Mouse (Mus musculus): Measurements from ENCODE around the gene Tmem52b. TPM values are rescaled to one million over a fixed set of nuclear protein-coding genes. Genes with fewer than 3 reads are reported as not detected.

The Tmem52b gene
- polyA plus RNA-seq, 1 experiment from 2014 or later, result not detected

- Histone ChIP-seq H3K9ac (no peak overlapping the region), H3K27me3 (no peaks in the 10 kb centered on the region), H3K27ac (no peak overlapping the region), H3K9me3 (replicated peaks) (no peaks in the 10 kb centered on the region), H3K36me3 (no peaks in the 10 kb centered on the region), H3K4me3 (replicated peaks) (no peak overlapping the region), H3K4me1 (replicated peaks) (no peaks in the 10 kb centered on the region; the same call in 1 of the 2 replicates), H3K4me2 (no peak overlapping the region)
- 49% methylated on average over 6 of the region's 6 CpGs for WGBS (ENCODE audit: insufficient replicate concordance)
- ATAC-seq (ENCODE audit: low read depth) (peak; percentile 34; the same call in 1 of the 2 replicates), DNase-seq (no peak)
Measured at GRCm38 (mm10) chr6:129510120-129510911, 2.0 kb upstream of the Tmem52b start.

GRCm38 (mm10) chr6:129512868-129513267 lies 513 bp downstream of the Tmem52b start:
- ATAC-seq (ENCODE audit: low read depth) (no peak), DNase-seq (no peak)
- Histone ChIP-seq H3K27me3 (no peaks in the 10 kb centered on the region), H3K4me3 (replicated peaks) (no peak overlapping the region), H3K4me1 (replicated peaks) (no peaks in the 10 kb centered on the region; the same call in 1 of the 2 replicates), H3K36me3 (no peaks in the 10 kb centered on the region), H3K27ac (no peak overlapping the region), H3K4me2 (no peak overlapping the region), H3K9ac (no peak overlapping the region), H3K9me3 (replicated peaks) (no peaks in the 10 kb centered on the region)
- 48% methylated on average over 8 of the region's 8 CpGs for WGBS (ENCODE audit: insufficient replicate concordance)

GRCm38 (mm10) chr6:129513409-129513808 lies 1.1 kb downstream of the Tmem52b start:
- Histone ChIP-seq H3K9ac (no peak overlapping the region), H3K4me1 (replicated peaks) (no peaks in the 10 kb centered on the region; the same call in 1 of the 2 replicates), H3K9me3 (replicated peaks) (no peaks in the 10 kb centered on the region), H3K27me3 (no peaks in the 10 kb centered on the region), H3K4me2 (no peak overlapping the region), H3K36me3 (no peaks in the 10 kb centered on the region), H3K4me3 (replicated peaks) (no peak overlapping the region), H3K27ac (no peak overlapping the region)
- 75% methylated on average over 1 of the region's 1 CpGs for WGBS (ENCODE audit: insufficient replicate concordance)
- DNase-seq (no peak), ATAC-seq (ENCODE audit: low read depth) (no peak)

GRCm38 (mm10) chr6:129514376-129514775 lies 2.0 kb downstream of the Tmem52b start:
- Histone ChIP-seq H3K4me1 (replicated peaks) (no peaks in the 10 kb centered on the region; the same call in 1 of the 2 replicates), H3K36me3 (no peaks in the 10 kb centered on the region), H3K9ac (no peak overlapping the region), H3K27ac (no peak overlapping the region), H3K4me2 (no peak overlapping the region), H3K27me3 (no peaks in the 10 kb centered on the region), H3K4me3 (replicated peaks) (no peak overlapping the region), H3K9me3 (replicated peaks) (no peaks in the 10 kb centered on the region)
- DNase-seq (no peak), ATAC-seq (ENCODE audit: low read depth) (no peak)
- WGBS (ENCODE audit: insufficient replicate concordance), result 39% methylated on average over 2 of the region's 2 CpGs

- no peak for DNase-seq
- Histone ChIP-seq H3K4me2 (no peak overlapping the region), H3K36me3 (no peaks in the 10 kb centered on the region), H3K9me3 (replicated peaks) (no peaks in the 10 kb centered on the region), H3K27ac (no peak overlapping the region), H3K27me3 (no peaks in the 10 kb centered on the region), H3K4me3 (replicated peaks) (no peak overlapping the region), H3K4me1 (replicated peaks) (no peaks in the 10 kb centered on the region; the same call in 1 of the 2 replicates), H3K9ac (no peak overlapping the region)
- no peak for ATAC-seq (ENCODE audit: low read depth)
- 81% methylated on average over 3 of the region's 3 CpGs for WGBS (ENCODE audit: insufficient replicate concordance)
Measured at GRCm38 (mm10) chr6:129515068-129515467, 2.7 kb downstream of the Tmem52b start.

GRCm38 (mm10) chr6:129516388-129516787 lies 4.0 kb downstream of the Tmem52b start:
- H3K4me1 ChIP-seq (replicated peaks), result no peaks in the 10 kb centered on the region; the same call in 1 of the 2 replicates
- no peaks in the 10 kb centered on the region for H3K36me3 ChIP-seq
- H3K9ac ChIP-seq, result no peak overlapping the region
- H3K27me3 ChIP-seq, result no peaks in the 10 kb centered on the region
- H3K27ac ChIP-seq, result no peak overlapping the region
- ATAC-seq (ENCODE audit: low read depth) (no peak), DNase-seq (no peak)
- 66% methylated on average over 10 of the region's 10 CpGs for WGBS (ENCODE audit: insufficient replicate concordance)
- H3K4me2 ChIP-seq, result no peak overlapping the region
- no peaks in the 10 kb centered on the region for H3K9me3 ChIP-seq (replicated peaks)
- H3K4me3 ChIP-seq (replicated peaks), result no peak overlapping the region

GRCm38 (mm10) chr6:129517752-129518408 lies 5.5 kb downstream of the Tmem52b start:
- DNase-seq, result no peak
- 35% methylated on average over 2 of the region's 2 CpGs for WGBS (ENCODE audit: insufficient replicate concordance)
- Histone ChIP-seq H3K9ac (no peak overlapping the region), H3K27me3 (no peaks in the 10 kb centered on the region), H3K4me1 (replicated peaks) (no peaks in the 10 kb centered on the region; the same call in 1 of the 2 replicates), H3K4me2 (no peak overlapping the region), H3K9me3 (replicated peaks) (no peaks in the 10 kb centered on the region), H3K4me3 (replicated peaks) (no peak overlapping the region), H3K36me3 (no peaks in the 10 kb centered on the region), H3K27ac (no peak overlapping the region)
- peak; percentile 65; the same call in 1 of the 2 replicates for ATAC-seq (ENCODE audit: low read depth)

- DNase-seq (no peak), ATAC-seq (ENCODE audit: low read depth) (no peak)
- Histone ChIP-seq H3K4me2 (no peak overlapping the region), H3K4me1 (replicated peaks) (no peaks in the 10 kb centered on the region), H3K27ac (no peak overlapping the region), H3K4me3 (replicated peaks) (no peak overlapping the region), H3K36me3 (no peaks in the 10 kb centered on the region), H3K9me3 (replicated peaks) (no peaks in the 10 kb centered on the region), H3K9ac (no peak overlapping the region), H3K27me3 (no peaks in the 10 kb centered on the region)
Measured at GRCm38 (mm10) chr6:129526069-129526468, 13.7 kb downstream of the Tmem52b start.

GRCm38 (mm10) chr6:129527416-129527815 lies 15.1 kb downstream of the Tmem52b start:
- Histone ChIP-seq H3K36me3 (no peaks in the 10 kb centered on the region), H3K9me3 (replicated peaks) (no peaks in the 10 kb centered on the region), H3K27ac (no peak overlapping the region), H3K4me2 (no peak overlapping the region), H3K9ac (no peak overlapping the region), H3K4me1 (replicated peaks) (peaks cover 3% of the 10 kb centered on the region), H3K4me3 (replicated peaks) (no peak overlapping the region), H3K27me3 (no peaks in the 10 kb centered on the region)
- DNase-seq (no peak), ATAC-seq (ENCODE audit: low read depth) (no peak)
- WGBS (ENCODE audit: insufficient replicate concordance), result 49% methylated on average over 2 of the region's 2 CpGs

- H3K27ac ChIP-seq, result no peak overlapping the region
- H3K4me3 ChIP-seq (replicated peaks), result no peak overlapping the region
- ATAC-seq (ENCODE audit: low read depth), result no peak
- no peaks in the 10 kb centered on the region for H3K36me3 ChIP-seq
- H3K27me3 ChIP-seq, result no peaks in the 10 kb centered on the region
- no peak overlapping the region for H3K4me2 ChIP-seq
- H3K9me3 ChIP-seq (replicated peaks), result no peaks in the 10 kb centered on the region
- DNase-seq, result no peak
- 61% methylated on average over 1 of the region's 1 CpGs for WGBS (ENCODE audit: insufficient replicate concordance)
- no peak overlapping the region for H3K9ac ChIP-seq
- H3K4me1 ChIP-seq (replicated peaks), result peaks cover 15% of the 10 kb centered on the region
Measured at GRCm38 (mm10) chr6:129529605-129530004, 17.2 kb downstream of the Tmem52b start.

GRCm38 (mm10) chr6:129530261-129530660 lies 17.9 kb downstream of the Tmem52b start:
- no peak for DNase-seq
- peaks cover 21% of the 10 kb centered on the region for H3K4me1 ChIP-seq (replicated peaks)
- no peak overlapping the region for H3K4me2 ChIP-seq
- H3K9me3 ChIP-seq (replicated peaks), result no peaks in the 10 kb centered on the region
- no peaks in the 10 kb centered on the region for H3K27me3 ChIP-seq
- H3K27ac ChIP-seq, result no peak overlapping the region
- no peak overlapping the region for H3K4me3 ChIP-seq (replicated peaks)
- H3K36me3 ChIP-seq, result no peaks in the 10 kb centered on the region
- no peak overlapping the region for H3K9ac ChIP-seq
- ATAC-seq (ENCODE audit: low read depth), result no peak
